Mouse (Mus musculus) C2C12 (cell line): Measurements from ENCODE around the gene Mep1a.

ENCODE experiments used
- CEBPB ChIP-seq: IDR thresholded peaks from one replicate; pipeline ENCODE4 v1.6.1; 2011; ENCODE audit warnings: low read depth, mild to moderate bottlenecking, control low read depth, moderate library complexity
- CTCF ChIP-seq: IDR thresholded peaks from one replicate; pipeline ENCODE4 v1.5.1; 2011; ENCODE audit not compliant: control insufficient read depth, insufficient read depth, insufficient read length
- FOSL1 ChIP-seq: IDR thresholded peaks from one replicate; pipeline ENCODE4 v1.8.0; 2011; ENCODE audit warnings: mild to moderate bottlenecking, low read length; ENCODE audit not compliant: poor library complexity, insufficient read depth, severe bottlenecking
- MAX ChIP-seq: IDR thresholded peaks from one replicate; pipeline ENCODE4 v1.6.1; 2011; ENCODE audit warnings: mild to moderate bottlenecking, control low read depth
- MYOD1 ChIP-seq: IDR thresholded peaks from one replicate; pipeline ENCODE4 v1.6.1; 2011; ENCODE audit warnings: low read depth; ENCODE audit not compliant: control insufficient read depth, insufficient read length
- MYOG ChIP-seq: IDR thresholded peaks from one replicate; pipeline ENCODE4 v1.6.1; 2011; ENCODE audit not compliant: control insufficient read depth, insufficient read length; ENCODE audit errors: extremely low read depth
- USF1 ChIP-seq: IDR thresholded peaks from one replicate; pipeline ENCODE4 v1.6.1; 2011; ENCODE audit warnings: low read depth, mild to moderate bottlenecking, control low read depth, moderate library complexity

- TF ChIP-seq CTCF (no peak), MAX (no peak), USF1 (no peak), MYOD1 (no peak), MYOG (no peak), CEBPB (no peak), FOSL1 (no peak)
Observed at GRCm38 (mm10) chr17:43451216-43451615, 51.4 kb downstream of the Mep1a start.
